Mouse (Mus musculus) bone marrow, adult 2 months (tissue): ENCODE data around the gene Prrt1. TPM values are rescaled to one million over a fixed set of nuclear protein-coding genes. Genes with fewer than 3 reads are reported as not detected.

Experiments used
- H3K27ac ChIP-seq: fragments of 200-500 bp; 2 replicates; pipeline ENCODE4 v1.5.1; 2012; ENCODE audit warnings: low read depth, mild to moderate bottlenecking, control low read depth, inconsistent platforms, low read length; ENCODE audit not compliant: control insufficient read depth, poor library complexity, insufficient read depth
- H3K4me1 ChIP-seq: fragments of 200-500 bp; 2 replicates; pipeline ENCODE4 v1.6.1; 2011; ENCODE audit warnings: low read length; ENCODE audit not compliant: control insufficient read depth, insufficient read depth
- H3K4me3 ChIP-seq: fragments of 200-500 bp; replicated peaks from 2 replicates; pipeline ENCODE3; 2011; ENCODE audit warnings: mild to moderate bottlenecking, low read depth, low read length, control low read depth; ENCODE audit not compliant: control insufficient read depth
- CTCF ChIP-seq: fragments of 200-500 bp; IDR thresholded peaks from 2 replicates; pipeline ENCODE4 v1.5.1; 2011; ENCODE audit warnings: low read length, control low read depth; ENCODE audit not compliant: control insufficient read depth, insufficient read depth
- POLR2A ChIP-seq: fragments of 200-500 bp; IDR thresholded peaks from 2 replicates; pipeline ENCODE4 v1.6.1; 2011; ENCODE audit warnings: low read depth, mild to moderate bottlenecking, control low read depth, low read length, borderline replicate concordance; ENCODE audit not compliant: control insufficient read depth
- WGBS: fragments of 180-500 bp; shearing (Covaris S2); methylation state at CpG from one replicate; pipeline ENCODE4 v1.1.7; 2018; 5-methylcytosine and 5-hydroxymethylcytosine counted together
- polyA plus RNA-seq: library from polyadenylated mRNA; stranded (reverse); fragments of >200 nt; gene quantifications from 2 replicates; pipeline ENCODE4 v1.2.4, GENCODE M21; 2011; ENCODE audit warnings: low replicate concordance; ENCODE audit not compliant: missing spikeins, insufficient read depth, insufficient read length

Prrt1 gene
- polyA plus RNA-seq: 2.9 and 4.5 TPM in 2 replicates

DNA sequence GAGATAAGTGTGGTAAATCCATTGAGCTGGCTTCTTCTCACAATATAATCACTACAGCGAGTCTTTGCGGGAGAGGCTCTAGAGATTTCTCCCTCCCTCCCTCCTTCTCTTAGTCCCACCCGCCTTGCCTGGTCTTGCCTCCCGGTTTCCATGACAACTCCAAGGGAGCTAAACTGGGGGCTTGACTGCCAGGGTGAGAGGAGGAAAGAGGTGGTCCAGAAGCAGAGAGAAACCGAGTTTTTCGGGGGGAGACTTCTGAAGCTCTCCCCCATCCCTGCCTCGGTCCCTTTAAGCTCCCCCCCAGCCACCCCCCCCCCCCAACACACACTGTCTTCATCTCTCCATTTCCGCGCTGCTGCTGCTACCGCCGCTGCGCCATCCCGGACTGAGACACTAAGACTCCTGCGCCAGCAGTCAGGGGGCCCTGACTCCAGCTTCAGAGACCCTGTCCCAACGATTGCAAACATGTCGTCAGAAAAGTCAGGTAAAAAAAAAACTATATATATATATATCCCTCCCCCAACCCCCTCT, at the start of gene Prrt1:
Prrt1 (plus strand) TSS at position 313 of the 531 bp plus-strand sequence.
- WGBS: 43% methylated on average over 16 of the region's 16 CpGs
- Histone ChIP-seq H3K27ac (no peak within 1 kb of the TSS), H3K4me3 (no peak within 1 kb of the TSS), H3K4me1 (peaks cover 1% of the 10 kb centered on the region; the same call in 1 of the 2 replicates)
- TF ChIP-seq CTCF (no peak), POLR2A (no peak)

GRCm38 (mm10) chr17:34582528-34582927, 46.8 kb upstream of the Prrt1 start:
- no peak for TF ChIP-seq POLR2A
- no peak for TF ChIP-seq CTCF
- no peak overlapping the region for H3K4me3 ChIP-seq
- 78% methylated on average over 12 of the region's 12 CpGs for WGBS
- peaks cover 2% of the 10 kb centered on the region; the same call in 1 of the 2 replicates for H3K4me1 ChIP-seq
- H3K27ac ChIP-seq: no peak overlapping the region

- H3K4me1 ChIP-seq: no peaks in the 10 kb centered on the region; the same call in 1 of the 2 replicates
- TF ChIP-seq CTCF (no peak), POLR2A (no peak)
- no peak overlapping the region for H3K27ac ChIP-seq
- WGBS: 76% methylated on average over 7 of the region's 7 CpGs
- no peak overlapping the region for H3K4me3 ChIP-seq
These were observed 45.9 kb upstream of the Prrt1 start for GRCm38 (mm10) chr17:34583397-34583796.

- Histone ChIP-seq H3K4me3 (no peak overlapping the region), H3K27ac (no peak overlapping the region), H3K4me1 (no peaks in the 10 kb centered on the region; the same call in 1 of the 2 replicates)
- WGBS: 82% methylated on average over 8 of the region's 8 CpGs
- no peak for TF ChIP-seq CTCF
- no peak for TF ChIP-seq POLR2A
These were observed 45.5 kb upstream of the Prrt1 start for GRCm38 (mm10) chr17:34583819-34584218.

- 86% methylated on average over 8 of the region's 8 CpGs for WGBS
These were observed 44.2 kb upstream of the Prrt1 start for GRCm38 (mm10) chr17:34585121-34585520.

DNA sequence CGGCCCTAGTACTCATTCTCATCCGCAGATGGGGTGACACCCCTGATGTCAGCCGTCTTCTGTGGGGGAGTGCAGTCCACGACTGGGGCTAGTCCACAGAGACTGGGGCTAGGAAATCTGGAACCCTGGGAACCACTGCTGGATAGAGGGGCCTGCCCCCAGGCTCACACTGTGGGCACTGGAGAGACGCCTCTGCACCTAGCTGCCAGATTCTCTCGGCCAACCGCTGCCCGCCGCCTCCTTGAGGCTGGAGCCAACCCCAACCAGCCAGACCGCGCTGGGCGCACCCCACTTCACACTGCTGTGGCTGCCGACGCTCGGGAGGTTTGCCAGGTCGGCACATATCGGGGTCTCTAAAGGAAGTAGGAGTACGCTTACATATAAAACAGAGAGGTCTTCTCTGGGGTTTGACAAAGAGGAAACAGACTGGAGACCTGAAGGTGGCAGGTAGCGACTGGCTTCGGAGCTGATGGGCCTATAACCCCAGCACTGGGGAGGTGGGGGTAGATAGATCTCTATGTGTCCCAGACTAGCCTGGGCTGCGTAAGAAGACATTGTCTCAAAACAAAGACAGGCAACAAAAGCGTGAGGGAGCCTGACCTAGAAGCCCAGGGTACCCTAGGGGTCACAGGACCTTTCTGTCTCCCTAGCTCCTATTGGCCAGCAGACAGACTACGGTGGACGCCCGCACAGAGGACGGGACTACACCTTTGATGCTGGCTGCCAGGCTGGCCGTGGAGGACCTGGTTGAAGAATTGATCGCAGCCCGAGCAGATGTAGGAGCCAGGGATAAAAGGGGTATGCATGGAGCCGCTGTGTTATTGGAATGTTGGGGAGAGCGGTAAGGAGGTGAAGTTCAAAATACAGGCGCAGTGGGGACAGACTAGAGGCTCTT, 43.2 kb upstream of the Prrt1 start:
- Histone ChIP-seq H3K4me3 (no peak overlapping the region), H3K27ac (no peak overlapping the region; the same call in 1 of the 2 replicates), H3K4me1 (no peaks in the 10 kb centered on the region; the same call in 1 of the 2 replicates)
- 42% methylated on average over 32 of the region's 32 CpGs for WGBS
- no peak for TF ChIP-seq CTCF
- no peak for TF ChIP-seq POLR2A

More at GRCm38 (mm10) chr17:34585121-34585520, 44.2 kb upstream of the Prrt1 start:
- Histone ChIP-seq H3K4me3 (no peak overlapping the region), H3K4me1 (no peaks in the 10 kb centered on the region; the same call in 1 of the 2 replicates), H3K27ac (no peak overlapping the region)
- TF ChIP-seq CTCF (no peak), POLR2A (no peak)

DNA sequence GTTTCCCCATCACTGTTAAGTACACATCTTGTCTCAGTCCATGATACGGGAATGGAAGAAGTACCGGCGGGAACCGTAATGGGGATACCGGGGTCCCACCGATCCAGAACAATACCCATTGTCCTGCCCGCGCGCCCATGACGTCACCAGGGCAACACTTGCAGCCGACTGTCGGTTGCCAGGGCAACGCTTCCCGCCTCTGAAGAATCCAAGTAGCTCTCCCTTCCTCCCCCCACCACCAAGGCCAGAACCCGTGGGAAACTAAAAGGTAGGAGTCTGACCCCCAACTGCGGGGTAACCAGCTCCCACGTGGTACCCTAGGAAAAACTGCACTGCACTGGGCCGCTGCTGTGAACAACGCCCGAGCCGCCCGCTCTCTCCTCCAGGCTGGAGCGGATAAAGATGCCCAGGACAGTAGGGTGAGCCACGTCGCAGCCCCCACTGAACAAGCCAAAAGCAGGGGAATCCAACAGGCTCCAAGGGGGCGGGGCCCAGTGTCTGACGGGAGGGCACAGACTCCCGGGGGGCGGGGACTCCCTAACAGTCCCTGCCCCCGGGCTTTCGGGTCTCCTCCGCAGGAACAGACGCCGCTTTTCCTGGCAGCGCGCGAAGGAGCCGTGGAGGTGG, 42.4 kb upstream of the Prrt1 start:
- TF ChIP-seq POLR2A: no peak
- TF ChIP-seq CTCF: no peak
- Histone ChIP-seq H3K4me1 (no peaks in the 10 kb centered on the region; the same call in 1 of the 2 replicates), H3K4me3 (peak overlapping the region; percentile 76), H3K27ac (peak overlapping the region; percentile 89)
- WGBS: under 1% methylated on average over 38 of the region's 38 CpGs

DNA sequence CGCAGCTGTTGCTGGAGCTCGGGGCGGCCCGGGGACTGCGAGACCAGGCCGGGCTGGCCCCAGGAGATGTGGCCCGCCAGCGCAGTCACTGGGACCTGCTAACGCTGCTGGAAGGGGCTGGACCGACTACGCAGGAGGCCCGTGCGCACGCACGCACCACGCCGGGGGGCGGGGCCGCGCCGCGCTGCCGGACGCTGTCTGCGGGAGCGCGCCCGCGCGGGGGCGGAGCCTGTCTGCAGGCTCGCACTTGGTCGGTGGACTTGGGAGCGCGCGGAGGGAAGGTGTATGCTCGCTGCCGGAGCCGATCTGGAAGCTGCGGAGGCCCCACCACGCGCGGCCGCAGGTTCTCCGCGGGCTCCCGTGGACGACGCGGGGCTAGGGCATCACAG, 41.9 kb upstream of the Prrt1 start:
- Histone ChIP-seq H3K27ac (peak overlapping the region; percentile 89), H3K4me3 (peak overlapping the region; percentile 76), H3K4me1 (no peaks in the 10 kb centered on the region; the same call in 1 of the 2 replicates)
- no peak for TF ChIP-seq CTCF
- TF ChIP-seq POLR2A: peak; percentile 98
- WGBS: under 1% methylated on average over 50 of the region's 50 CpGs
